Mouse (Mus musculus) stomach, embryonic 15.5 days (tissue): ENCODE results near the gene Xrcc6. TPM values are rescaled to one million over a fixed set of nuclear protein-coding genes. Genes with fewer than 3 reads are reported as not detected.

Experiments
- ATAC-seq: fragments of 200-750 bp; cut with Nextera tagmentation; 2 replicates; pipeline ENCODE4 v1.8.0; 2017; ENCODE audit warnings: low read depth, moderate number of reproducible peaks, moderate TSS enrichment; ENCODE audit not compliant: insufficient read depth, low FRiP score
- H3K27ac ChIP-seq: fragments of 300-500 bp; sonication (generic); 2 replicates; pipeline ENCODE4 v1.5.1; 2015; ENCODE audit warnings: mild to moderate bottlenecking, inconsistent platforms
- H3K27me3 ChIP-seq: fragments of 300-500 bp; sonication (generic); replicated peaks from 2 replicates; pipeline ENCODE4 v1.6.1; 2015; ENCODE audit warnings: inconsistent platforms
- H3K36me3 ChIP-seq: fragments of 300-500 bp; sonication (generic); 2 replicates; pipeline ENCODE4 v1.6.1; 2015; ENCODE audit warnings: inconsistent platforms
- H3K4me1 ChIP-seq: fragments of 300-500 bp; sonication (generic); 2 replicates; pipeline ENCODE4 v1.6.1; 2015; ENCODE audit warnings: inconsistent platforms
- H3K4me2 ChIP-seq: fragments of 300-500 bp; sonication (generic); 2 replicates; pipeline ENCODE4 v1.6.1; 2015; ENCODE audit warnings: mild to moderate bottlenecking, inconsistent platforms
- H3K4me3 ChIP-seq: fragments of 300-500 bp; sonication (generic); replicated peaks from 2 replicates; pipeline ENCODE4 v1.5.1; 2015; ENCODE audit warnings: inconsistent platforms
- H3K9ac ChIP-seq: fragments of 300-500 bp; sonication (generic); 2 replicates; pipeline ENCODE4 v1.6.1; 2015; ENCODE audit warnings: inconsistent platforms
- H3K9me3 ChIP-seq: fragments of 300-500 bp; sonication (generic); 2 replicates; pipeline ENCODE4 v1.6.1; 2016; ENCODE audit warnings: inconsistent platforms
- WGBS: fragments of 180-500 bp; shearing (Covaris S2); methylation state at CpG from one replicate; pipeline ENCODE4 v1.1.7; 2015; 5-methylcytosine and 5-hydroxymethylcytosine counted together
- polyA plus RNA-seq: library from polyadenylated mRNA; unstranded; fragments of >200 nt; fragmentation: Nextera tagmentation; extraction: Ambion mirVana; gene quantifications from 2 replicates; pipeline ENCODE4 v1.2.1, GENCODE M21; 2015

Gene Xrcc6
- polyA plus RNA-seq, 1 experiment from 2014 or later = 76.6 TPM

DNA sequence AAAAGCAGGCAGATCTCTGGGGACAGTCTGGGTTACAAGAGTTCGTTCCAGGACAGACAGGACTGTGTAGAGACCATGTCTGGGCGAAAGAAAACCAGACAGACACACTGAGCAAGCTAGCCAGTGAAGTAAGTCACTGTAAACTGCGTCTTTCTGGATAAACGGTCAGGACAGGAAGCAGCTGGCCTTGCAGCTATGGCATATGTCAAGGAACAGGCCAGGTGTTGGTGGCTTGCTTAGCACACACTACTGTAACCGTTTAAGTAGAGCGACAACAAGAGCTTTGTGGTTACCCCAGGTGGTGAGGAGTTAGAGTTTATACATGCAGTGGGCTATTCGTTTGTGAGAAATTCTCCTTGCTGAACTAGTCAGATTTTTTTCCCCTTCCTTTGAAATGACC, 40.1 kb downstream of the Xrcc6 start:
- H3K4me3 ChIP-seq = no peak overlapping the region
- no peak overlapping the region for H3K27ac ChIP-seq
- H3K27me3 ChIP-seq = no peaks in the 10 kb centered on the region
- no peaks in the 10 kb centered on the region for H3K9me3 ChIP-seq
- H3K4me1 ChIP-seq = no peaks in the 10 kb centered on the region
- peaks cover 43% of the 10 kb centered on the region for H3K36me3 ChIP-seq
- ATAC-seq = no peak
- no peak overlapping the region for H3K9ac ChIP-seq
- no peak overlapping the region for H3K4me2 ChIP-seq
- WGBS = 79% methylated on average over 7 of the region's 7 CpGs

DNA sequence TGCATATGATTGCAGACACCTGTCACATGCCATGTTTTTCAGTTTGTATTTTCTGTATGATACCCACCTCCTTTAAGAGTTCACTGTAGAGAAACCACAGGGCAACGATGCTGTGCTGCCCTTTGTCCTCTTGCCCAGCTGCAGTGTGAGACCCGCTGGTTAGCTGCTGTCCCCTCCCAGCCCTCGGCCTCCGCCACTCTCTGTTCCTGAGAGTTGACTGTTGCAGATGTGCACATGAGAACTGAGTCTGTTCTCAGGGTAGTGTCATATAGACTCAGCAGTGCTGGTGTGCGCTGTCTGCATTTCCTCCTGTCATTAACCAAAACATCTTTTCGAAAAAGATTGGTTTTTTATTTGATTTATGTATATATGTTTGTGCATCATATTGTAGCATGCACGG, 44.8 kb downstream of the Xrcc6 start:
- H3K36me3 ChIP-seq = peaks cover 24% of the 10 kb centered on the region
- WGBS = 93% methylated on average over 7 of the region's 7 CpGs

DNA sequence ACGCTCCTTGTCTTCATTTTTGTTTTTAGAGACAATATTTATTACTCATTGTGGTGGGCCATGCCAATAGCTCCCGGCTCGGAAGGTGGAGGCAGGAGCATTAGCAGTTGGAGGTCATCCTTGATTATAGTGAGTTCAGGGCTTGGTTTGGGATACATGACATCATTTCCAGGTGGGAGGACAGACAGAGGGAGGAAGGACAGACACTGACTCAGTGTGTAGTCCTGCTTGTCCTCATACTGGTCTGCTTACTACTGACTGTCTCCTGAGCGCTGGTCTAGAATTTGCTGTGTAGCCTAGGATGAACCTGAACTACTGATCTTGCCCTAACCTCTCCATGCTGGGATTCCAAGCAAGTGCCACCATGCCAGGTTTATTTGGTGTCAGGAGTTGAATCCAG, 46.1 kb downstream of the Xrcc6 start, which contains the start of gene Desi1:
Gene Desi1, minus strand, starts transcription at position 101 of the 400 bp plus-strand sequence.
- WGBS = 91% methylated on average over 4 of the region's 4 CpGs
- no peak within 1 kb of the TSS for H3K9ac ChIP-seq
- peaks cover 29% of the 10 kb centered on the region for H3K36me3 ChIP-seq
- H3K9me3 ChIP-seq = no peaks in the 10 kb centered on the region
- no peak within 1 kb of the TSS for H3K27ac ChIP-seq
- H3K27me3 ChIP-seq = no peaks in the 10 kb centered on the region
- no peaks in the 10 kb centered on the region for H3K4me1 ChIP-seq
- no peak for ATAC-seq
- H3K4me2 ChIP-seq = no peak within 1 kb of the TSS
- no peak within 1 kb of the TSS for H3K4me3 ChIP-seq

More for the DNA sequence above, 44.8 kb downstream of the Xrcc6 start:
- no peak for ATAC-seq
- Histone ChIP-seq H3K27me3 (no peaks in the 10 kb centered on the region), H3K4me2 (no peak overlapping the region), H3K4me3 (no peak overlapping the region), H3K9ac (no peak overlapping the region), H3K27ac (no peak overlapping the region), H3K9me3 (no peaks in the 10 kb centered on the region), H3K4me1 (no peaks in the 10 kb centered on the region)

DNA sequence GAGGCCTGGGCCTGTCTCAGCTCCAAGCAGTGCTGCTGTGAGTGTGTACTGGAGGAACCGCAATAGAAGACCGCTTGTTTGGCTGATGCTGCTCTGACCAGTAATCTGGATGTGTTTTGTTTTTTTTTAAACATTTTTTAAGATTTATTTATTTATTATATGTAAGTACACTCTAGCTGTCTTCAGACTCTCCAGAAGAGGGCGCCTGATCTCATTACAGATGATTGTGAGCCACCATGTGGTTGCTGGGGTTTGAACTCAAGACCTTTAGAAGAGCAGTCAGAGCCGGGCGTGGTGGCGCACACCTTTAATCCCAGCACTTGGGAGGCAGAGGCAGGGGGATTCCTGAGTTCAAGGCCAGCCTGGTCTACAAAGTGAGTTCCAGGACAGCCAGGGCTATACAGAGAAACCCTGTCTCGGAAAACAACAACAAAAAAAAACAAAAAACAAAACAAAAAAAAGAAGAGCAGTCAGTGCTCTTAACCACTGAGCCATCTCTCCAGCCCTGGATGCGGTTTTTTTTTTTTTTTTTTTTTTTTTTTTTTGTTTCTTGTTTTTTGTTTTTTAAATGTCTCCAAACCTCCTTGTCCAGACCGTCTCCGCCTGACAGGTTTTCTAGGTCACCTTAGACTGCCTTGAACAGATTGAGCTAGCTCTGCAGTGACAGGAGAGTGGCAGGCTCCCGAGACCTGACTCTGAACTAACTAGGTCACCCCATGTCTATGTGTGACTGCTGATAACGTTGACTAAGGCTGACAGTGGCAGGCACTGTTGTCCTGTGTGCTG, 48.5 kb downstream of the Xrcc6 start:
- H3K9me3 ChIP-seq = no peaks in the 10 kb centered on the region
- no peak overlapping the region for H3K4me2 ChIP-seq
- no peak for ATAC-seq
- H3K27ac ChIP-seq = no peak overlapping the region
- no peak overlapping the region for H3K4me3 ChIP-seq
- no peaks in the 10 kb centered on the region for H3K27me3 ChIP-seq
- no peaks in the 10 kb centered on the region for H3K4me1 ChIP-seq
- H3K36me3 ChIP-seq = peaks cover 41% of the 10 kb centered on the region
- WGBS = 81% methylated on average over 12 of the region's 12 CpGs
- H3K9ac ChIP-seq = no peak overlapping the region

DNA sequence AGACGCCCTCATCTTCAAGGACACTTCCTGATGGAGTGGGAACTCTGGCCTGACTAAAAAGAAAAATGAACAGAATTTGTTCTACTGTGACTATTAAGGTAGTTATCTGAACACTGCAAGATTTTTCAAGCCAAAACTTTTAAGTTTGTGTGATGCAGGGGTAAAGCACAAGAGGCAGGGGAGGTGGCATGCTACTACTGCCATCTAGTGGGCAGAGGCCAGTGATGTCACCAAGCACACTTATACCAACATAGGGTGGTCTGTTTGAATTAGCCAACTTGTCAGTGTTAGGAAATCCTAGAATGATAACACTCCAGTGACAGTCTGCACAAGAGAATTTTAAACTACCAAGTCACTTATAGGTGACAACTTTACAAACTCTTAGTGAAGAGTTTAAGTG, 53.0 kb downstream of the Xrcc6 start:
- no peak overlapping the region for H3K9ac ChIP-seq
- 95% methylated on average over 1 of the region's 1 CpGs for WGBS
- H3K4me3 ChIP-seq = no peak overlapping the region
- no peaks in the 10 kb centered on the region for H3K27me3 ChIP-seq
- no peak for ATAC-seq
- no peak overlapping the region for H3K27ac ChIP-seq
- no peak overlapping the region for H3K4me2 ChIP-seq
- H3K9me3 ChIP-seq = no peaks in the 10 kb centered on the region
- no peaks in the 10 kb centered on the region; the same call in 1 of the 2 replicates for H3K4me1 ChIP-seq
- peaks cover 43% of the 10 kb centered on the region for H3K36me3 ChIP-seq

DNA sequence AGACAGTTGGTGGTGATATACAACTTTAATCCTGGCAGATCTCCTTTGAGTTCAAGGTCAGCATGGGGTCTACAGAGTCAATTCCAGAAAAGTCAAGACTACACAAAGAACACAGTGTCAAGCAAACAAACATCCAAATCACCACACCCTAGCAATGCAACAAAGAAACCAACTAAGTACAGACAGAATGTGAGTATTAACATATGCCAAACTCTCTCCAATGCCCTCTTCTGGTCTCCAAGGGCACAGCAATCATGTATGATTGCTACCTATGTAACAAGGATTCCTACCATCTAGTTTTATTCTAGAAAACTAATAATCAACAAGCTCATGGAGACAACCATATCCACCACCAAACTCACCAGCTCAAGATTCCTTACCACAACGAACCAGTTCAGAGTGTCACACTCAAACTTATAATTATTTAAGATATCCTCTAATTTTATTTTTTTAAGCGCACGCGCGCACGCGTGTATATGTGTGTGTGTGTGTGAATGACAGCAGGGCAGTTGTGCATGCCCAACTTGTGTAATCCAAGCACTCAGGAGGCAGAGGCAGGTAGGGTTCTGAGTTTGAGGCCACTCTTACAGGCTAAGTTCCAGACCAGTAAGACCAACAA, 56.6 kb downstream of the Xrcc6 start:
- H3K4me2 ChIP-seq = no peak overlapping the region
- H3K36me3 ChIP-seq = peaks cover 25% of the 10 kb centered on the region
- no peak for ATAC-seq
- H3K9me3 ChIP-seq = no peaks in the 10 kb centered on the region
- H3K27ac ChIP-seq = no peak overlapping the region
- no peaks in the 10 kb centered on the region for H3K27me3 ChIP-seq
- no peak overlapping the region for H3K9ac ChIP-seq
- 98% methylated on average over 7 of the region's 7 CpGs for WGBS
- H3K4me1 ChIP-seq = peaks cover 9% of the 10 kb centered on the region; the same call in 1 of the 2 replicates
- no peak overlapping the region for H3K4me3 ChIP-seq

DNA sequence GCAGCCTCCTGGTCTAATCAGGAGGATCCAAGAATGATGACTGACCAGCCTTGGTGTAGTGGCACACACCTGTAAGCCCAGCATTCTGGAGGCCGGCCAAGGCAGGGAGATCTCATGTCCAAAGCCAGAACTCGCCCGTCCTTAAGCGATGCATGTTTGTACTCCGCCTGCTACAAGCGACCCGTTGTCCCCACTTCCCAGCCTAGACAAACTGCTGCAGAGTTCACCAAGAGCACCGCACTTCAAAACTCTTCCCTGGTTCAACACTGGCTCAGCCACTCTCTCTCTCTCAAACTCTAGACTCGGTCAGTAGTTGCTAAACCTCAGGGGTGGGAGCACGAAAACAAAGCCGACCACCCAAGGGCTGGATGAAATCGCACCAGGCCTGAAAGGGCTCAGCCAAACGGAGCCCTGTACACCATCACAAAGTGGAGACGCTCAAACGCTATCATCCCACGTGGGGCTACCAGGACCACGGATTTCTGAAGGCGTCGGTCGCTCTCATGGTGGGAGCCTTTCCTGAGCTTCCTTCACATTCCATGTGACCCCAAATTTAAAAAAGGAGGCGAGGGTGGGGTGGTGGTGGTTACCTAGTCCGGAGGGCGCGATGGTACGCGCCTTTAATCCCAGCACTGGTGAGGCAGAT, 58.7 kb downstream of the Xrcc6 start:
- peaks cover 9% of the 10 kb centered on the region; the same call in 1 of the 2 replicates for H3K4me1 ChIP-seq
- no peaks in the 10 kb centered on the region for H3K27me3 ChIP-seq
- H3K27ac ChIP-seq = peak overlapping the region; percentile 94
- peaks cover 11% of the 10 kb centered on the region for H3K36me3 ChIP-seq
- ATAC-seq = peak; percentile 40; the same call in 1 of the 2 replicates
- 1% methylated on average over 26 of the region's 26 CpGs for WGBS
- peak overlapping the region; percentile 100 for H3K4me3 ChIP-seq
- H3K4me2 ChIP-seq = peak overlapping the region; percentile 85
- H3K9ac ChIP-seq = peak overlapping the region; percentile 99
- H3K9me3 ChIP-seq = no peaks in the 10 kb centered on the region

DNA sequence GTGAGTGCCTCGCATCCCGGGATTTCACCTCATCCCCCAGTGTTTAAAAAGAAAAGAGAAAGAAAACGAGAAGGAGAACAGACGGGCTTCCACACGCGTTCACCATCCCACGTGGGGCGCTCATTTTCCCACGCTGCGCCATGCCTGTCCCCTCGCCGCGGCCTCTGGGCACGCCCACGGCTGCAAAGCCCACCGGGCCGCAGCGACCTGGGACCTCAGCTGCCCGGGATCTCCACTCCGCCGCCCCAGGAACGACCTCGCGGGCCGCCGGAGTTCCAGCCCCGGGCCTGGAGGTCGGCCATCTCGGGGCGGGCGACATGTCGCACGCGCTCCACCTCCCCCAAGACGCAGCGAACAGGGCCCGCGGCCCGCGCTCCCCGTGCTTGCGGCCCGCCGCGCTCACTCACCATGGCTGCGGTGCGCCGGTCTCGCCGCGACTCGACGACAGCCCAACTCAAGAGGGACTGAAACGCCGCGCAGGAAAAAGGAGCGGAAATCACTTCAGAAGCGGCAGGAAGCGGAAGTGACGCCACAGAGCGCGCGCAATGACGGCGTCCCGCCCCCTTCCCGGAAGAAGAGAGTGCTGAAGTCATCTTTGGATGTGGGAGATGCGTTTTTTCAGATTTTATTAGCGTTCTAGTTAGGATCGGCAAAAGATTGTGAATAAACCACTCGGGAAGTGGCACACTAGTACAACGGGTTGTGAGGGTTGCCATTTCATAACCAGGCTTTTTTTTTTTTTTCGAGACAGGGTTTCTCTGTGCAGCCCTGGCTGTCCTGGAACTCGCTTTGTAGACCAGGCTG, 59.6 kb downstream of the Xrcc6 start, which contains the start of gene Snu13:
Gene Snu13, minus strand, starts transcription at position 519 of the 804 bp plus-strand sequence.
- Histone ChIP-seq H3K4me2 (peak within 1 kb of the TSS; percentile 85), H3K36me3 (peaks cover 11% of the 10 kb centered on the region), H3K9ac (peak within 1 kb of the TSS; percentile 99), H3K27me3 (no peaks in the 10 kb centered on the region), H3K4me3 (peak within 1 kb of the TSS; percentile 100), H3K9me3 (no peaks in the 10 kb centered on the region), H3K27ac (peak within 1 kb of the TSS; percentile 94), H3K4me1 (peaks cover 9% of the 10 kb centered on the region; the same call in 1 of the 2 replicates)
- under 1% methylated on average over 74 of the region's 74 CpGs for WGBS
- peak; percentile 84 for ATAC-seq

DNA sequence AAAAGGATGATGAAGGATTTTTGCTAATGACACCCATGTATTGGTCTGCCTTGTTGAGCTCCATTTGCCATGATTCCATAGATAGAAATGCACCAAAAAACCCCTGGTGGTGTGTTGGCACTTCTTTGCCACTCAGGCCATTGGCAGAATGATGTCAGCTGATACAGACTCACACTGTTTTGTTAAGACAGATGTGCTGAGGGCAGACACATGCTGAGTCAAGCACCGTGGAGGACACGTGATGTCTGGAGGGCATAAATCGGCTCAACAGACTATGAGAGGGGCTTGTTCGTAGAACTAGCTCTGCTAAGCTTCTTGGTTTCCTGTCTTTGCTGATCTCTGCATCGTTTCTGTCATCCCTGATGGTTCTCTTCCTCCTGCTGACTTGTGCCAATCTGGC, 64.9 kb downstream of the Xrcc6 start:
- Histone ChIP-seq H3K27me3 (no peaks in the 10 kb centered on the region), H3K4me1 (no peaks in the 10 kb centered on the region), H3K4me2 (no peak overlapping the region), H3K9ac (no peak overlapping the region), H3K36me3 (no peaks in the 10 kb centered on the region), H3K4me3 (no peak overlapping the region), H3K27ac (no peak overlapping the region), H3K9me3 (no peaks in the 10 kb centered on the region)
- ATAC-seq = no peak
- WGBS = 58% methylated on average over 5 of the region's 5 CpGs

DNA sequence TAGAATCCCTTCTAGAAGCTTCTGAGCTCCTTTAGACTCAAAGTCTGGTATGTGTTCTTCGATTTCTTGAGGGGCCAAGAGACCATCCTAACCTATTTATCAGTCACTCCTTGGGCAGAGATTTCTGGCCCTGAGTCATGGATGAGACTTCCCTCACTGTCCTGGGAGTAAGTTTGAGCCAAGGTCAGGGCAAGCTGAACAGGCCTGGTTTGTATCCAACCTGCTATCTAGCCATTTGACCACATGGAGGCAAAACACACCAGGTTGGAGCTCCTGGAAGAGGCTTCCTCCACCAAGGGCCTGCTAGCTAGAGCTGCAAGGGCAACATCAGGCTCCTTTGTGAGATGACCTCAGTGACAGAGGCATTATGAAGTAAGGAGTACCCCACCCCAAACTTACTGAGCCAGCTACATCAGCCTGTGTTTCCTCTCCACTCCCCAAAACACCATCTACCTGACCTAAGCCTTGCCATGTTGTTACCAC, 71.1 kb downstream of the Xrcc6 start, which contains the start of gene 4930407I10Rik:
Gene 4930407I10Rik, plus strand, starts transcription at position 433 of the 483 bp plus-strand sequence.
- H3K9me3 ChIP-seq = no peaks in the 10 kb centered on the region
- no peak within 1 kb of the TSS for H3K9ac ChIP-seq
- 0 out of 2 replicates have a peak, but pooled peaks cover 11% of the 10 kb centered on the region for H3K27me3 ChIP-seq
- no peak for ATAC-seq
- H3K4me2 ChIP-seq = no peak within 1 kb of the TSS; the same call in 1 of the 2 replicates
- H3K4me3 ChIP-seq = no peak within 1 kb of the TSS
- H3K36me3 ChIP-seq = no peaks in the 10 kb centered on the region
- H3K4me1 ChIP-seq = no peaks in the 10 kb centered on the region
- H3K27ac ChIP-seq = no peak within 1 kb of the TSS
- WGBS = 93% methylated on average over 1 of the region's 1 CpGs

DNA sequence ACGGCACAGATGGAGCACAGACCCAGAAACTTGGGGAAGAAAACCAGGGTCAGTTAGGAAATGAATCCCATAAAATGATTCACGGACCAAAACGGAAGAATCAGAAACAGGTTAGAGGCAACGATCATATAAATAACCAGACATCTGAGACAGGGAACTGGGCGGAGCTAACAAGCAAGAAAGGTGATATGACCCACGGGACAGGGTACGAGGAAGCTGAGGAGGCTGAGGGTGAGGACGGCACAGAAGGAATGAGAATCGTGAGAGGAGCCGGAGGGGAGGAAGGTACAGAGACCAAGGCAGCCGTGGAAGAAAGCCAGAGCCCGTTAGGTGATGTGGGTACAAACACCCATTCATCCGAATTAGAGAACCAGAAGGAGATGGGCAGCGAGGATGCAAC, 76.3 kb downstream of the Xrcc6 start:
- no peaks in the 10 kb centered on the region for H3K9me3 ChIP-seq
- peaks cover 20% of the 10 kb centered on the region for H3K27me3 ChIP-seq
- no peak overlapping the region for H3K9ac ChIP-seq
- ATAC-seq = no peak
- no peaks in the 10 kb centered on the region for H3K4me1 ChIP-seq
- H3K4me3 ChIP-seq = no peak overlapping the region
- 56% methylated on average over 14 of the region's 14 CpGs for WGBS
- no peak overlapping the region for H3K27ac ChIP-seq
- no peaks in the 10 kb centered on the region for H3K36me3 ChIP-seq
- H3K4me2 ChIP-seq = no peak overlapping the region
